Mouse (Mus musculus) small intestine, adult 2 months (tissue): ENCODE measurements at regions not wholly inside any gene's neighbourhood (a gene's known extent, or its start where the extent isn't known, plus 50 kb on each side); places are given as distances from the start of the nearest gene placed in this dataset.
A peak's percentile ranks its signal among the peaks of the same experiment; 100 is the strongest.

Experiments used
- H3K27ac ChIP-seq: fragments of 200-500 bp; 2 replicates; pipeline ENCODE4 v1.5.1; 2012; ENCODE audit warnings: low read depth, low read length, control low read depth, inconsistent platforms; ENCODE audit not compliant: insufficient read depth
- H3K27me3 ChIP-seq: fragments of 200-500 bp; 2 replicates; pipeline ENCODE4 v1.6.1; 2012; ENCODE audit warnings: mild to moderate bottlenecking, moderate library complexity, low read length, inconsistent platforms; ENCODE audit not compliant: control insufficient read depth, insufficient read depth
- H3K36me3 ChIP-seq: fragments of 200-500 bp; 2 replicates; pipeline ENCODE4 v1.6.1; 2012; ENCODE audit warnings: mild to moderate bottlenecking, low read length, control low read depth, inconsistent platforms; ENCODE audit not compliant: control insufficient read depth, insufficient read depth
- H3K4me1 ChIP-seq: fragments of 200-500 bp; 2 replicates; pipeline ENCODE4 v1.6.1; 2012; ENCODE audit warnings: low read length, inconsistent platforms, mixed read lengths; ENCODE audit not compliant: control insufficient read depth, insufficient read depth, insufficient read length
- H3K4me3 ChIP-seq: fragments of 200-500 bp; 2 replicates; pipeline ENCODE4 v1.5.1; 2012; ENCODE audit warnings: low read depth, mild to moderate bottlenecking, control low read depth, inconsistent platforms, low read length, moderate library complexity
- CTCF ChIP-seq: fragments of 200-500 bp; IDR thresholded peaks from 2 replicates; pipeline ENCODE4 v1.5.1; 2012; ENCODE audit warnings: low read depth, mild to moderate bottlenecking, control low read depth, inconsistent platforms, low read length, moderate library complexity, mixed read lengths; ENCODE audit not compliant: insufficient replicate concordance, insufficient read length; ENCODE audit errors: extremely low read depth
- POLR2A ChIP-seq: fragments of 200-500 bp; IDR thresholded peaks from 2 replicates; pipeline ENCODE4 v1.6.1; 2012; ENCODE audit warnings: low read depth, mild to moderate bottlenecking, control low read depth, inconsistent platforms, low read length, moderate library complexity
- WGBS: fragments of 180-500 bp; shearing (Covaris S2); methylation state at CpG from one replicate; pipeline ENCODE4 v1.1.7; 2018; 5-methylcytosine and 5-hydroxymethylcytosine counted together

DNA sequence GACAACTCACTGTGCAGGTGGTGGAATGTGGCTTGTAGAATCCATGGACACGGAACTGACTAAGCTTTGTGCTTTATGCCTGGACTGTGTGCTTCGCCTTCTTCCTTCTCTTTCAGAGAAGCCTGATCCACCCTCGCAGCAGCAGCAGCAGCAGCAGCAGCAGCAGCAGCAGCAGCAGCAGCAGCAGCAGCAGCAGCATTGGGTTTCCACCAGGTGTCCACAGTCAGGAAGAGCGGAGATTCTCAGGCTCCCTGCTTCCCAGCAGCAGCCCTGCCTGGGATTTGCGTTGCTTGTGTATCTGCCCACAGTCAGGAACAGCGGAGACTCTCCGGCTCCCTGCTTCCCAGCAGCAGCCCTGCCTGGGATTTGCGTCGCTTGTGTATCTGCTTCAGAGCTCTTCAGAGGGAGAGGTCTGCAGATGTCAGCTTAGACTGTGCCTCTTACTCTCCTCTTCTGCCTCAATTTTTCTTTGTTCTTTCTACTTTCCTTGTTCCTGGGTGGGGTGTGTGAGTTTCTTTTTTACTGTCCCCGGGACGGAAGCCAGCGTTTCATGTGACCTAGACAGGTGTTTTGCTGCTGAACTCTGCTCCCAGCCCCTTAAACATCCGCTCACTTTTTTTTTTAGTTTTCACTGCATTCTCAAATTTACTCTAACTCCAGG lies 168.1 kb upstream of the Olig3 start:
- Histone ChIP-seq H3K4me1 (peaks cover 18% of the 10 kb centered on the region; the same call in 1 of the 2 replicates), H3K36me3 (no peaks in the 10 kb centered on the region), H3K4me3 (peak overlapping the region; percentile 65), H3K27me3 (no peaks in the 10 kb centered on the region), H3K27ac (peak overlapping the region; percentile 97)
- WGBS, result 6% methylated on average over 13 of the region's 13 CpGs
- TF ChIP-seq POLR2A (peak; percentile 26; the same call in 1 of the 2 replicates), CTCF (no peak)

DNA sequence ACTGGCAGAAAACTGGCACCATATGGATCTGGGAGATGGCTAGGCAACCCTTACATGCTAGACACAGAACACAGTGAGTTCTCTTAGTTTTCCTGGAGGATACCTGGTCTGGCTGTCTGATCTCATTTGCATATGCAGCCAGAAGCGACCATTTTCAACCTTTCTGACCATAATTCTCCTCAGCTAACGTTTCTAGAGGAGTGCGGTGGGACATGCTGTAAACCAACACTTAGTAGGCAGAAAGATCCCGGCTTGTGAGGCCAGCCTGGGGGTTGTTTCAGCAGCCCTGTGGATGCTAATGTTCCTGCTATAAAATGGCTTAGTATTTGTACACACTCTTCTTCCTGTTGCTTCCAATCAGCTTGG lies 168.6 kb upstream of the Olig3 start:
- 19% methylated on average over 4 of the region's 4 CpGs for WGBS
- H3K27ac ChIP-seq, result peak overlapping the region; percentile 97
- peak overlapping the region; percentile 65 for H3K4me3 ChIP-seq

GRCm38 (mm10) chr10:19187084-19187615 lies 169.2 kb upstream of the Olig3 start:
- no peak for TF ChIP-seq POLR2A
- TF ChIP-seq CTCF, result no peak
- Histone ChIP-seq H3K36me3 (no peaks in the 10 kb centered on the region), H3K4me1 (peaks cover 16% of the 10 kb centered on the region; the same call in 1 of the 2 replicates), H3K4me3 (no peak overlapping the region), H3K27me3 (no peaks in the 10 kb centered on the region), H3K27ac (peak overlapping the region; percentile 97)
- 26% methylated on average over 2 of the region's 2 CpGs for WGBS

More for the DNA sequence above, 168.6 kb upstream of the Olig3 start:
- Histone ChIP-seq H3K4me1 (peaks cover 18% of the 10 kb centered on the region; the same call in 1 of the 2 replicates), H3K27me3 (no peaks in the 10 kb centered on the region), H3K36me3 (no peaks in the 10 kb centered on the region)
- TF ChIP-seq CTCF (no peak), POLR2A (no peak)

GRCm38 (mm10) chr10:19185790-19186581 lies 170.3 kb upstream of the Olig3 start:
- H3K4me3 ChIP-seq, result peak overlapping the region; percentile 44
- TF ChIP-seq CTCF, result peak; percentile 60; the same call in 1 of the 2 replicates
- no peak for TF ChIP-seq POLR2A
- WGBS, result 1% methylated on average over 18 of the region's 18 CpGs

DNA sequence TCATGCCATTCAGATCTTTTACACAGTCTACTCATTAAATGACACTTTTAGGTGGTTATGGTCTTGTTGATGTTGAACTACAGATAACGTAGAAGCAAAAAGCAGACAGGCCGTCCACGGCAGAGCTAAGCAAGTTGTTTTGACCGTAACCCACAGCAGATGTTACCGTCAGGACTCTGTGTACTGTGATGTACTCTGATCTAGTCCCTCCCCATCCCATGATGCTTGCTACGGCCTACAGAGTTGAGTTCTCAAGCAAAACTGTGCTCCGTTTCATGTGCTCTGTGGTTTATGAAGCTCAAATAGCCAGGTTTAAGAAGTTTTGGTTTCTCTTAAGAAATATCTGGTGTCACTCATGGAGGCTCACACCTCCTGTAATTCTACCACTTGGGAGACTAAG lies 169.4 kb upstream of the Tnfaip3 start:
- Histone ChIP-seq H3K27me3 (no peaks in the 10 kb centered on the region), H3K36me3 (no peaks in the 10 kb centered on the region), H3K27ac (no peak overlapping the region), H3K4me1 (peaks cover 9% of the 10 kb centered on the region; the same call in 1 of the 2 replicates), H3K4me3 (no peak overlapping the region)
- TF ChIP-seq POLR2A (no peak), CTCF (no peak)
- 86% methylated on average over 7 of the region's 7 CpGs for WGBS

More at GRCm38 (mm10) chr10:19185790-19186581, 170.3 kb upstream of the Olig3 start:
- H3K27me3 ChIP-seq, result no peaks in the 10 kb centered on the region
- H3K27ac ChIP-seq, result peak overlapping the region; percentile 75
- no peaks in the 10 kb centered on the region for H3K36me3 ChIP-seq
- H3K4me1 ChIP-seq, result peaks cover 9% of the 10 kb centered on the region; the same call in 1 of the 2 replicates

- 84% methylated on average over 5 of the region's 5 CpGs for WGBS
- H3K27ac ChIP-seq, result 0 out of 2 replicates have a peak overlapping the region, but pooled peaks have one; percentile 46
- TF ChIP-seq POLR2A (no peak), CTCF (no peak)
- H3K36me3 ChIP-seq, result no peaks in the 10 kb centered on the region
- H3K27me3 ChIP-seq, result no peaks in the 10 kb centered on the region
- no peak overlapping the region for H3K4me3 ChIP-seq
- peaks cover 11% of the 10 kb centered on the region; the same call in 1 of the 2 replicates for H3K4me1 ChIP-seq
Observed at GRCm38 (mm10) chr10:19177895-19178294, 162.4 kb upstream of the Tnfaip3 start.
